Mouse (Mus musculus): ENCODE data around the gene Dvl2. TPM values are rescaled to one million over a fixed set of nuclear protein-coding genes. Genes with fewer than 3 reads are reported as not detected.

Dvl2 gene
- polyA plus RNA-seq, 1 experiment from 2014 or later, result 17.1 TPM

GRCm38 (mm10) chr11:70040184-70040583 lies 39.8 kb downstream of the Dvl2 start:
- no peaks in the 10 kb centered on the region for H3K4me1 ChIP-seq (ENCODE audit: control insufficient read depth, insufficient read depth, low read length)
- no peak overlapping the region for H3K9ac ChIP-seq (ENCODE audit: low read length)
- H3K4me3 ChIP-seq (ENCODE audit: low read length), result no peak overlapping the region
- no peak overlapping the region for H3K27ac ChIP-seq (ENCODE audit: low read length)
- H3K4me2 ChIP-seq (ENCODE audit: low read depth, low read length), result no peak overlapping the region
- no peak for ATAC-seq (replicated peaks; ENCODE audit: extremely low read depth, insufficient read depth, low FRiP score)
- no peaks in the 10 kb centered on the region for H3K36me3 ChIP-seq (ENCODE audit: control insufficient read depth, insufficient read depth)
- 75% methylated on average over 7 of the region's 7 CpGs for WGBS
- H3K27me3 ChIP-seq (ENCODE audit: control insufficient read depth, insufficient read depth, low read length), result no peaks in the 10 kb centered on the region
- no peaks in the 10 kb centered on the region for H3K9me3 ChIP-seq (replicated peaks; ENCODE audit: control insufficient read depth, low read length)

GRCm38 (mm10) chr11:70042309-70043085 lies 42.1 kb downstream of the Dvl2 start:
- Histone ChIP-seq H3K4me1 (ENCODE audit: control insufficient read depth, insufficient read depth, low read length) (no peaks in the 10 kb centered on the region), H3K27me3 (ENCODE audit: control insufficient read depth, insufficient read depth, low read length) (no peaks in the 10 kb centered on the region), H3K9ac (ENCODE audit: low read length) (no peak overlapping the region), H3K9me3 (replicated peaks; ENCODE audit: control insufficient read depth, low read length) (no peaks in the 10 kb centered on the region), H3K36me3 (ENCODE audit: control insufficient read depth, insufficient read depth) (no peaks in the 10 kb centered on the region), H3K4me2 (ENCODE audit: low read depth, low read length) (no peak overlapping the region), H3K27ac (ENCODE audit: low read length) (no peak overlapping the region), H3K4me3 (ENCODE audit: low read length) (no peak overlapping the region)
- no peak for ATAC-seq (replicated peaks; ENCODE audit: extremely low read depth, insufficient read depth, low FRiP score)
- WGBS, result 89% methylated on average over 23 of the region's 23 CpGs

- H3K27me3 ChIP-seq (ENCODE audit: control insufficient read depth, insufficient read depth, low read length), result no peaks in the 10 kb centered on the region
- no peaks in the 10 kb centered on the region for H3K9me3 ChIP-seq (replicated peaks; ENCODE audit: control insufficient read depth, low read length)
- no peaks in the 10 kb centered on the region for H3K4me1 ChIP-seq (ENCODE audit: control insufficient read depth, insufficient read depth, low read length)
- no peaks in the 10 kb centered on the region for H3K36me3 ChIP-seq (ENCODE audit: control insufficient read depth, insufficient read depth)
- WGBS, result 82% methylated on average over 7 of the region's 7 CpGs
- ATAC-seq (replicated peaks; ENCODE audit: extremely low read depth, insufficient read depth, low FRiP score), result no peak
- no peak overlapping the region for H3K9ac ChIP-seq (ENCODE audit: low read length)
- no peak overlapping the region for H3K4me3 ChIP-seq (ENCODE audit: low read length)
- no peak overlapping the region for H3K27ac ChIP-seq (ENCODE audit: low read length)
- no peak overlapping the region for H3K4me2 ChIP-seq (ENCODE audit: low read depth, low read length)
These were observed 43.3 kb downstream of the Dvl2 start for GRCm38 (mm10) chr11:70043665-70044064.

- no peaks in the 10 kb centered on the region for H3K9me3 ChIP-seq (replicated peaks; ENCODE audit: control insufficient read depth, low read length)
- no peak overlapping the region for H3K9ac ChIP-seq (ENCODE audit: low read length)
- no peak overlapping the region for H3K27ac ChIP-seq (ENCODE audit: low read length)
- H3K27me3 ChIP-seq (ENCODE audit: control insufficient read depth, insufficient read depth, low read length), result no peaks in the 10 kb centered on the region
- 45% methylated on average over 9 of the region's 9 CpGs for WGBS
- H3K4me3 ChIP-seq (ENCODE audit: low read length), result no peak overlapping the region
- H3K4me2 ChIP-seq (ENCODE audit: low read depth, low read length), result no peak overlapping the region
- ATAC-seq (replicated peaks; ENCODE audit: extremely low read depth, insufficient read depth, low FRiP score), result no peak
- no peaks in the 10 kb centered on the region for H3K4me1 ChIP-seq (ENCODE audit: control insufficient read depth, insufficient read depth, low read length)
- H3K36me3 ChIP-seq (ENCODE audit: control insufficient read depth, insufficient read depth), result no peaks in the 10 kb centered on the region
These were observed 45.0 kb downstream of the Dvl2 start for GRCm38 (mm10) chr11:70045435-70045834.

GRCm38 (mm10) chr11:70049366-70049765 lies 49.0 kb downstream of the Dvl2 start:
- Histone ChIP-seq H3K9ac (ENCODE audit: low read length) (no peak overlapping the region), H3K4me2 (ENCODE audit: low read depth, low read length) (no peak overlapping the region), H3K4me3 (ENCODE audit: low read length) (no peak overlapping the region), H3K9me3 (replicated peaks; ENCODE audit: control insufficient read depth, low read length) (no peaks in the 10 kb centered on the region), H3K36me3 (ENCODE audit: control insufficient read depth, insufficient read depth) (no peaks in the 10 kb centered on the region), H3K27me3 (ENCODE audit: control insufficient read depth, insufficient read depth, low read length) (no peaks in the 10 kb centered on the region), H3K4me1 (ENCODE audit: control insufficient read depth, insufficient read depth, low read length) (no peaks in the 10 kb centered on the region), H3K27ac (ENCODE audit: low read length) (no peak overlapping the region)
- WGBS, result 73% methylated on average over 6 of the region's 6 CpGs
- ATAC-seq (replicated peaks; ENCODE audit: extremely low read depth, insufficient read depth, low FRiP score), result no peak

GRCm38 (mm10) chr11:70049816-70050215 lies 49.4 kb downstream of the Dvl2 start:
- Histone ChIP-seq H3K4me3 (ENCODE audit: low read length) (no peak overlapping the region), H3K4me2 (ENCODE audit: low read depth, low read length) (no peak overlapping the region), H3K9me3 (replicated peaks; ENCODE audit: control insufficient read depth, low read length) (no peaks in the 10 kb centered on the region), H3K4me1 (ENCODE audit: control insufficient read depth, insufficient read depth, low read length) (no peaks in the 10 kb centered on the region), H3K27me3 (ENCODE audit: control insufficient read depth, insufficient read depth, low read length) (no peaks in the 10 kb centered on the region), H3K36me3 (ENCODE audit: control insufficient read depth, insufficient read depth) (no peaks in the 10 kb centered on the region), H3K9ac (ENCODE audit: low read length) (no peak overlapping the region), H3K27ac (ENCODE audit: low read length) (no peak overlapping the region)
- ATAC-seq (replicated peaks; ENCODE audit: extremely low read depth, insufficient read depth, low FRiP score), result no peak
- WGBS, result 51% methylated on average over 10 of the region's 10 CpGs

GRCm38 (mm10) chr11:70053156-70053555 lies 52.8 kb downstream of the Dvl2 start:
- H3K27me3 ChIP-seq (ENCODE audit: control insufficient read depth, insufficient read depth, low read length), result peaks cover 2% of the 10 kb centered on the region; the same call in 1 of the 2 replicates
- WGBS, result 61% methylated on average over 7 of the region's 7 CpGs
- no peak overlapping the region for H3K4me3 ChIP-seq (ENCODE audit: low read length)
- no peak overlapping the region for H3K27ac ChIP-seq (ENCODE audit: low read length)
- no peaks in the 10 kb centered on the region for H3K9me3 ChIP-seq (replicated peaks; ENCODE audit: control insufficient read depth, low read length)
- H3K4me1 ChIP-seq (ENCODE audit: control insufficient read depth, insufficient read depth, low read length), result no peaks in the 10 kb centered on the region
- no peak overlapping the region for H3K9ac ChIP-seq (ENCODE audit: low read length)
- ATAC-seq (replicated peaks; ENCODE audit: extremely low read depth, insufficient read depth, low FRiP score), result no peak
- no peaks in the 10 kb centered on the region for H3K36me3 ChIP-seq (ENCODE audit: control insufficient read depth, insufficient read depth)
- no peak overlapping the region for H3K4me2 ChIP-seq (ENCODE audit: low read depth, low read length)

- Histone ChIP-seq H3K4me3 (ENCODE audit: low read length) (no peak within 1 kb of the TSS), H3K27ac (ENCODE audit: low read length) (no peak within 1 kb of the TSS), H3K4me2 (ENCODE audit: low read depth, low read length) (no peak within 1 kb of the TSS), H3K9me3 (replicated peaks; ENCODE audit: control insufficient read depth, low read length) (no peaks in the 10 kb centered on the region), H3K27me3 (ENCODE audit: control insufficient read depth, insufficient read depth, low read length) (peaks cover 2% of the 10 kb centered on the region; the same call in 1 of the 2 replicates), H3K9ac (ENCODE audit: low read length) (no peak within 1 kb of the TSS), H3K4me1 (ENCODE audit: control insufficient read depth, insufficient read depth, low read length) (no peaks in the 10 kb centered on the region), H3K36me3 (ENCODE audit: control insufficient read depth, insufficient read depth) (no peaks in the 10 kb centered on the region)
- no peak for ATAC-seq (replicated peaks; ENCODE audit: extremely low read depth, insufficient read depth, low FRiP score)
- 83% methylated on average over 10 of the region's 10 CpGs for WGBS
These were observed 53.6 kb downstream of the Dvl2 start, which contains the start of gene Asgr1 for GRCm38 (mm10) chr11:70053898-70054570. Asgr1 (plus strand) TSS chr11:70054085.

- Histone ChIP-seq H3K4me3 (ENCODE audit: low read length) (no peak overlapping the region), H3K4me2 (ENCODE audit: low read depth, low read length) (peak overlapping the region; percentile 31; the same call in 1 of the 2 replicates), H3K27ac (ENCODE audit: low read length) (no peak overlapping the region), H3K9ac (ENCODE audit: low read length) (no peak overlapping the region), H3K9me3 (replicated peaks; ENCODE audit: control insufficient read depth, low read length) (no peaks in the 10 kb centered on the region), H3K36me3 (ENCODE audit: control insufficient read depth, insufficient read depth) (no peaks in the 10 kb centered on the region), H3K4me1 (ENCODE audit: control insufficient read depth, insufficient read depth, low read length) (no peaks in the 10 kb centered on the region), H3K27me3 (ENCODE audit: control insufficient read depth, insufficient read depth, low read length) (peaks cover 2% of the 10 kb centered on the region; the same call in 1 of the 2 replicates)
- ATAC-seq (replicated peaks; ENCODE audit: extremely low read depth, insufficient read depth, low FRiP score), result no peak
- WGBS, result 22% methylated on average over 18 of the region's 18 CpGs
These were observed 55.3 kb downstream of the Dvl2 start for GRCm38 (mm10) chr11:70055618-70056214.
